Mouse (Mus musculus) midbrain, embryonic 16.5 days (tissue): ENCODE measurements around the gene Gprin2. TPM values are rescaled to one million over a fixed set of nuclear protein-coding genes. Genes with fewer than 3 reads are reported as not detected.

ENCODE experiments used
- ATAC-seq: fragments of 200-750 bp; cut with Nextera tagmentation; 2 replicates; pipeline ENCODE4 v1.8.0; 2017; ENCODE audit warnings: moderate TSS enrichment
- H3K27ac ChIP-seq: fragments of 300-500 bp; sonication (generic); 2 replicates; pipeline ENCODE4 v1.5.1; 2014; ENCODE audit warnings: mild to moderate bottlenecking, low read length, mixed read lengths
- H3K27me3 ChIP-seq: fragments of 300-500 bp; sonication (generic); 2 replicates; pipeline ENCODE4 v1.6.1; 2014; ENCODE audit warnings: low read depth, low read length, mixed read lengths; ENCODE audit not compliant: control insufficient read depth, insufficient read depth
- H3K36me3 ChIP-seq: fragments of 300-500 bp; sonication (generic); 2 replicates; pipeline ENCODE4 v1.6.1; 2014; ENCODE audit warnings: mild to moderate bottlenecking, low read length, moderate library complexity, mixed read lengths; ENCODE audit not compliant: control insufficient read depth, insufficient read depth
- H3K4me1 ChIP-seq: fragments of 300-500 bp; sonication (generic); 2 replicates; pipeline ENCODE4 v1.6.1; 2014; ENCODE audit warnings: mild to moderate bottlenecking, low read length, mixed read lengths; ENCODE audit not compliant: control insufficient read depth, insufficient read depth
- H3K4me2 ChIP-seq: fragments of 300-500 bp; sonication (generic); 2 replicates; pipeline ENCODE4 v1.6.1; 2014; ENCODE audit warnings: mild to moderate bottlenecking, low read length, mixed read lengths
- H3K4me3 ChIP-seq: fragments of 300-500 bp; sonication (generic); 2 replicates; pipeline ENCODE4 v1.5.1; 2014; ENCODE audit warnings: low read depth, mild to moderate bottlenecking, low read length, moderate library complexity, mixed read lengths
- H3K9ac ChIP-seq: fragments of 300-500 bp; sonication (generic); 2 replicates; pipeline ENCODE4 v1.6.1; 2014; ENCODE audit warnings: low read depth, low read length, mixed read lengths
- H3K9me3 ChIP-seq: fragments of 300-500 bp; sonication (generic); replicated peaks from 2 replicates; pipeline ENCODE4 v1.6.1; 2014; ENCODE audit warnings: mild to moderate bottlenecking, low read length, mixed read lengths; ENCODE audit not compliant: control insufficient read depth, poor library complexity, severe bottlenecking
- whole genome bisulfite sequencing: fragments of 180-500 bp; shearing (Covaris S2); extraction: QIAGEN DNeasy Blood & Tissue Kit; methylation state at CpG from one replicate; pipeline ENCODE4 v1.1.7; 2014; 5-methylcytosine and 5-hydroxymethylcytosine counted together
- polyA plus RNA-seq: library from polyadenylated mRNA; unstranded; fragments of >200 nt; fragmentation: Nextera tagmentation; extraction: Ambion mirVana; gene quantifications from 2 replicates; pipeline ENCODE4 v1.2.1, GENCODE M21; 2015

Gprin2 gene
- 8.5 and 8.7 TPM in 2 replicates for polyA plus RNA-seq

GRCm38 (mm10) chr14:34201231-34202035, at the start of gene Gprin2:
Gene Gprin2 (minus strand): TSS chr14:34201653.
- WGBS, result 3% methylated on average over 33 of the region's 52 CpGs
- Histone ChIP-seq H3K4me3 (peak within 1 kb of the TSS; percentile 76), H3K9ac (peak within 1 kb of the TSS; percentile 89), H3K27ac (peak within 1 kb of the TSS; percentile 85), H3K4me1 (peaks cover 14% of the 10 kb centered on the region), H3K36me3 (no peaks in the 10 kb centered on the region), H3K27me3 (no peaks in the 10 kb centered on the region), H3K9me3 (no peaks in the 10 kb centered on the region), H3K4me2 (peak within 1 kb of the TSS; percentile 84)
- peak; percentile 84 for ATAC-seq

- H3K9ac ChIP-seq, result no peak overlapping the region
- WGBS, result 89% methylated on average over 6 of the region's 6 CpGs
- H3K27ac ChIP-seq, result no peak overlapping the region
- no peaks in the 10 kb centered on the region for H3K9me3 ChIP-seq
- no peak overlapping the region for H3K4me3 ChIP-seq
- no peak overlapping the region for H3K4me2 ChIP-seq
- H3K27me3 ChIP-seq, result no peaks in the 10 kb centered on the region
- ATAC-seq, result no peak
- no peaks in the 10 kb centered on the region for H3K36me3 ChIP-seq
- H3K4me1 ChIP-seq, result no peaks in the 10 kb centered on the region
Observed at GRCm38 (mm10) chr14:34240676-34241075, 39.2 kb upstream of the Gprin2 start.

- H3K4me1 ChIP-seq, result no peaks in the 10 kb centered on the region
- H3K27ac ChIP-seq, result no peak overlapping the region
- no peak overlapping the region for H3K9ac ChIP-seq
- no peaks in the 10 kb centered on the region for H3K27me3 ChIP-seq
- no peak overlapping the region for H3K4me3 ChIP-seq
- no peaks in the 10 kb centered on the region for H3K9me3 ChIP-seq
- H3K36me3 ChIP-seq, result no peaks in the 10 kb centered on the region
- 88% methylated on average over 10 of the region's 10 CpGs for WGBS
- no peak for ATAC-seq
- no peak overlapping the region for H3K4me2 ChIP-seq
Observed at GRCm38 (mm10) chr14:34240263-34240662, 38.8 kb upstream of the Gprin2 start.

- Histone ChIP-seq H3K27ac (no peak overlapping the region), H3K9ac (peak overlapping the region; percentile 64), H3K4me1 (peaks cover 3% of the 10 kb centered on the region; the same call in 1 of the 2 replicates), H3K27me3 (no peaks in the 10 kb centered on the region), H3K9me3 (no peaks in the 10 kb centered on the region), H3K4me3 (peak overlapping the region; percentile 40), H3K36me3 (no peaks in the 10 kb centered on the region), H3K4me2 (peak overlapping the region; percentile 86)
- 2% methylated on average over 16 of the region's 16 CpGs for WGBS
- ATAC-seq, result peak; percentile 99
Observed at GRCm38 (mm10) chr14:34234630-34235380, 33.4 kb upstream of the Gprin2 start.

GRCm38 (mm10) chr14:34233846-34234245, 32.4 kb upstream of the Gprin2 start:
- Histone ChIP-seq H3K27me3 (no peaks in the 10 kb centered on the region), H3K4me2 (no peak overlapping the region), H3K27ac (no peak overlapping the region), H3K4me3 (no peak overlapping the region), H3K9me3 (no peaks in the 10 kb centered on the region), H3K9ac (no peak overlapping the region), H3K36me3 (no peaks in the 10 kb centered on the region), H3K4me1 (peaks cover 3% of the 10 kb centered on the region; the same call in 1 of the 2 replicates)
- 65% methylated on average over 4 of the region's 4 CpGs for WGBS
- ATAC-seq, result no peak

GRCm38 (mm10) chr14:34232866-34233680, 31.6 kb upstream of the Gprin2 start:
- 90% methylated on average over 9 of the region's 9 CpGs for WGBS
- peaks cover 3% of the 10 kb centered on the region; the same call in 1 of the 2 replicates for H3K4me1 ChIP-seq
- ATAC-seq, result no peak

GRCm38 (mm10) chr14:34232340-34232739, 30.9 kb upstream of the Gprin2 start:
- Histone ChIP-seq H3K9me3 (no peaks in the 10 kb centered on the region), H3K36me3 (no peaks in the 10 kb centered on the region), H3K4me2 (no peak overlapping the region), H3K27ac (no peak overlapping the region), H3K27me3 (no peaks in the 10 kb centered on the region), H3K9ac (no peak overlapping the region), H3K4me1 (peaks cover 3% of the 10 kb centered on the region; the same call in 1 of the 2 replicates), H3K4me3 (no peak overlapping the region)
- ATAC-seq, result no peak
- 35% methylated on average over 7 of the region's 7 CpGs for WGBS

More at GRCm38 (mm10) chr14:34232866-34233680, 31.6 kb upstream of the Gprin2 start:
- Histone ChIP-seq H3K27me3 (no peaks in the 10 kb centered on the region), H3K27ac (no peak overlapping the region), H3K36me3 (no peaks in the 10 kb centered on the region), H3K9ac (no peak overlapping the region), H3K4me3 (no peak overlapping the region), H3K9me3 (no peaks in the 10 kb centered on the region), H3K4me2 (no peak overlapping the region)

- 92% methylated on average over 10 of the region's 10 CpGs for WGBS
- H3K27ac ChIP-seq, result no peak overlapping the region
- no peaks in the 10 kb centered on the region for H3K9me3 ChIP-seq
- ATAC-seq, result no peak
- no peak overlapping the region for H3K4me3 ChIP-seq
- no peaks in the 10 kb centered on the region for H3K36me3 ChIP-seq
- H3K27me3 ChIP-seq, result no peaks in the 10 kb centered on the region
- no peaks in the 10 kb centered on the region for H3K4me1 ChIP-seq
- no peak overlapping the region for H3K4me2 ChIP-seq
- no peak overlapping the region for H3K9ac ChIP-seq
Observed at GRCm38 (mm10) chr14:34228830-34229506, 27.5 kb upstream of the Gprin2 start.
